Mouse (Mus musculus): Measurements from ENCODE around the gene Duox1.
A peak's percentile ranks its signal among the peaks of the same experiment; 100 is the strongest.

Gene Duox1

GRCm38 (mm10) chr2:122355389-122355788, 39.9 kb downstream of the Duox1 start:
- DNase-seq (ENCODE audit: low spot score) = no peak

- DNase-seq (ENCODE audit: low spot score) = no peak
Observed at GRCm38 (mm10) chr2:122356187-122356586, 40.7 kb downstream of the Duox1 start.

- no peak for DNase-seq (ENCODE audit: low spot score)
Observed at GRCm38 (mm10) chr2:122360310-122360709, 44.8 kb downstream of the Duox1 start.

DNA sequence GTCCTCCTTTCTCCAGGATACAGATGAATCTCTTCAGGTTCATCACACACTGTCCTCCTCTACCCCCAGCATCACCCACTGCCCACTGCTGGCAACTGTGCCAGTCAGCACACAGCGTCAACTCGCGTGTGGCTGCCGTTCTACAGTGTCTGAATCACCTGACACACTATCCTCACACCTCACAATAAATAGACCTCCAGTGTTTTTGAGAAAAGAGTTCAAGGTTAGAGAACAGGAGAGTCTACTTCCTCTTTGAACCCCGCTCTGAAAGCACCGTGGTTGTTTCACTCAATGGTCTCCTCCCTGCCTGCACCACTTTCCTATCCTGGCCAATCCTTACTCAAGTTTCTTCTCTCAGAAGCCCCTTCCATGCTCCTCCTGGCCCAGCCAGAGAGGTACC, 45.7 kb downstream of the Duox1 start:
- DNase-seq (ENCODE audit: low spot score) = no peak

DNA sequence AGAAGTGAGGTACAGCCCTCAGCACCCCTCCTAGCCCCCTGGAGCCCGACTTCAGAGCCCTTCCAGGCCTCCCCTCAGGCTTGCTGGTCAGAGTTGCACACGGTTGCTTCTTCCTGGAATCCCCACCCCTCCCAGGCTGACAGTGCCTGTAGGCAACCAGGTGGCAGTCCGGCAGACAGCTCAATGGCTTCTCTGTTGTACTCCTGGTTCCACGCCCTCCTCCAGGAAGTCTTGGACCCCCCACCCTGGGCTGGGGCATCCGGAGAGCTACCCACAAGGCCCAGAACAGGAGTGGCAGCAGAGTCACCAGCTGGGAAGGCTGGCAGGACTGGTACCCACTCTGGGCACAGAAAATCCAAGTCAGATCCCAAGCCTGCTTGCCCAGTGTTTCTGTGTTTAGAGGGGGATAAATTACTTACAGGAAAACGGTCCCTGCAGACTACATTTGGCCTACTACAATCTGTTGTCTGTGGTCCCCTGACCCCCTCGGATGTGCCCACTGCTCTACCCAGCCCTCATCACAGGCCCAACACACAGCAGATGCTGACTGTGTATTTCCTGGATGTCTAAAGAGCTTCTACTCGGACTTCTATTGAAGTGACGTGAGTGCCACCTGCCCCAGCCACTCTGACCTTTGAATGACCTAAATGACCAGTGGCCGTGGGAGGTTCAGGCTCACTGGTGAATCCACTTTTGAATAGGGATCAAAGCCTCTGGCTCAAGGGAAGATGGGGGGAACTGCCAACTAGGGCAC, 46.6 kb downstream of the Duox1 start:
- DNase-seq (ENCODE audit: low spot score) = no peak

- DNase-seq (ENCODE audit: low spot score) = no peak
Observed at GRCm38 (mm10) chr2:122362622-122363523, 47.4 kb downstream of the Duox1 start.

DNA sequence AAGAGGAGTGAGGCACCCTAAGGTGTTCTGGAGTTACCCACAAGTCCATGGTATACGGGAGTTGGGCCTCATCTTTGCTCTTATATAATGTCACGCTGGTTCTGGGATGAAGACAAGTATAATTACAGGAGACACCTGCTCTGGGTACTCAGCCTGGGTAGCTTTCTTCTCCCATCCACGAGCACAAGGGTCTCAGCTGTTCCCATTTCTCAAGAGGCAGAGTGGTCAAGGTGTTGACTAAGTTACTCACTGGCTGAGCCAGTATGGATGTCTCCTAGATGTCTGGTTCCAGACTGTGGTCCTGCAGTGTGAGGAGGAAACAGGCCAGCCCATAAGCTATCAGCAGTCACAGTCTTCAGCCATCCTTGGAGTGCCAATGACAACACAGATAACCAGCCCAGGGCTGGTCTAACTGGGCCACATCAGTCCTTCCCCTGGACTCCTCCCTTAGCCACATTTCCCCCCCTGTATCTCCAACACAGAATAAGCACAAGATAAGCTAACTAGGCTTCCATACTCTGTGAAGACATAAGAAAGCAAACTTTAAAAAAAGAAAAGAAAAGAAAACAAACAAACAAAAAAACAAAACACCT, 49.0 kb downstream of the Duox1 start:
- peak; percentile 75 for DNase-seq (ENCODE audit: low spot score)

DNA sequence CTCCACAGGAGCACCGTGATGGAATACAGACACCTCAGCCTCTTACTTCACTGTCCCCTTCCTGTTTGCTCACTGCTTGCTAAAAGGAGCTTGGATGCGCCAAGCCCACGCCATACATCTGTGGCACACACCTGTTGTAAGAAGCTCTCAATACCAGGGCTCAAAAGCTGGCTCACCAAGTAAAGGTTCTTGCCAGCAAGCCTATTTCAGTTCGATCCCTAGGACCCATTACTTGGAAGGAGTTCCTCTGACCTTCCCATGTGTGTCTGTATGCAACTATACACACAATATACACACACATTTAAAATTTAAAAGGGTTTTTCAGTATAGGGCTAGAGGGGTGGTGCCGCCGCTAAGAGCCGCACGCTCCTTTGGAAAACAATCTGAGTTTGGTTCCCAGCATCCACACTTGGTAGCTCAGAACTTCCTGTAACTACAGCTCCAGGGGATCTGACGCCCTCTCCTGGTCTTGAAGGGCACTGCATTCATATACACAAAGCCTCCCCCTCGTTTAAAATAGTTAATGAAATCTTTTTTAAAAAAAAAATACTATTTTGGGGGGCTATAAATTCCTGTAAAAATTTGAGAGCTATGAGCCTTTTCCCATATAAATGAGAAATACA, 49.9 kb downstream of the Duox1 start:
- no peak for DNase-seq (ENCODE audit: low spot score)

DNA sequence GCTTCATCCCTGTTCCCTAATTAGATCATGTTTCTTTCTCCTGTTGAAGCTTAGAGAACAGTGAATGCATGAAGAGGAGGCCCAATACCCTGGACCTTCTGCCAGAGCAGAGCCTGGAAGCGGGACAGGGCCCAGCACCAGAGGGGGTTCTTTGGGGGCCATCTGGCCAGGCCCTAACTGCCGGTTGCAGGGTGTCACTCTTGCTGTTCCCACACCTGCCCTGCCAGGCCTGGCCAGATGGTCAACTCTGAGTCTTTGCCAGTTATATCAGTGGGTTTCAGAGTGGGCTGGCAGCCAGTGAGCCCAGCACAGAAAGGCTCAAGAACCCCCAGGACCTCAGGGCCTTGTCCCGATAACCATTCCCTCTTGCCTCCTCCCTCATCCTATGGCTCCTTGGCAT, 50.6 kb downstream of the Duox1 start:
- no peak for DNase-seq (ENCODE audit: low spot score)

DNA sequence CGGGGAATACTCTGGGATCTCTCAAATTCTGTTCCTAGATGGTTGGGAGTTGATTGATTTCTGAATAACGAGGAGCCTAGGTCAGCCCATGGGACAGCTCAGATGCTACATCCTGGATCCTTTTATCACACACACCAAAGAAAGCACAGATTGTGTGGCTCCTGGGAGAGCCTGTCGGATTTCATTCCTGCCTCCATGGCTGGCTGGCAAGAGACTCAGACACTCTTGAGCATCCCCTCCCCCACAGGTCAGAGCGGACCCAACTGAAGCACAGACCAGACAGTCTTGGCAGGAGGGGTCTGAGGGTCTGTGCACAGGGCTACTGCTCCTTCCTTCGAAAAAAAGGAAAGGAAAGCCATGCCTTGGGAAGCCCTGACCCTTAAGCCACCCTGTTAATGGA, 51.2 kb downstream of the Duox1 start:
- DNase-seq (ENCODE audit: low spot score) = no peak

DNA sequence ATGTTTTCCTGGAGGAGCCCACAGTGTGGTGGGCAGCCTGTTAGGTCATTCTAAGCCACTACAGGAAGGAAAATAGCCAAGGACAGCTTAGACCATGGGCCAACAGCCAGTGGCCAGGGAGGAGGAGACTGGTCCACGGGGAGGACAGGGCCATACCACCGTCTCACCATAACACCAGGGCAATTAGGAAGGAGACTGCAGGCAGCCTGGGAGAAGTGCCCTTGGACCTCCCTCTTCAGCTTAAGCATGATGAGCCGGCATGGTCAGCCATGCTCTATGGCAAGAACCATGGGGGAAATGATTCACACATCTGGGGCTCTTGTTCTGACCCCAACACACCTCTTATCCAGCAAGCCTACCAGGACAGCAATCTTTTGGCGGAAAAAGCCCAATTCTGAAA, 51.7 kb downstream of the Duox1 start:
- no peak for DNase-seq (ENCODE audit: low spot score)

DNA sequence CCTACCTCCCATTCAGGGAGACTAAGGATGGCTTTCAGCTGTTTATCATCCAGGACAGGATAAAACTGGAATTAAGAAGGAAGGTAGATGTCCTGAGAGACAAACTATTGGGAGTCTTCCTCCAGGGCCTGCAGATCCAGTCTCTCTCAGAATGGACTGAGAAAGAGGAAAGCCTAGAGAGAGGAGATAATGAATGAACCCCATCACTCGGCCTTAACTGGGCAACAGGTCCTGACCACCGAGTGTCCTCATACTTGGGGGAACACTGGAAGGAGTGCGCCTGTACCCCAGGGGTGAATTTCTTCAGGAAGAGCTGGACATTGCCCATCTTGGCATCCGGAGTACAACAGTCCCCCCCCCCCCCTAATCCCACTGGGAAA, 52.2 kb downstream of the Duox1 start:
- DNase-seq (ENCODE audit: low spot score) = no peak

DNA sequence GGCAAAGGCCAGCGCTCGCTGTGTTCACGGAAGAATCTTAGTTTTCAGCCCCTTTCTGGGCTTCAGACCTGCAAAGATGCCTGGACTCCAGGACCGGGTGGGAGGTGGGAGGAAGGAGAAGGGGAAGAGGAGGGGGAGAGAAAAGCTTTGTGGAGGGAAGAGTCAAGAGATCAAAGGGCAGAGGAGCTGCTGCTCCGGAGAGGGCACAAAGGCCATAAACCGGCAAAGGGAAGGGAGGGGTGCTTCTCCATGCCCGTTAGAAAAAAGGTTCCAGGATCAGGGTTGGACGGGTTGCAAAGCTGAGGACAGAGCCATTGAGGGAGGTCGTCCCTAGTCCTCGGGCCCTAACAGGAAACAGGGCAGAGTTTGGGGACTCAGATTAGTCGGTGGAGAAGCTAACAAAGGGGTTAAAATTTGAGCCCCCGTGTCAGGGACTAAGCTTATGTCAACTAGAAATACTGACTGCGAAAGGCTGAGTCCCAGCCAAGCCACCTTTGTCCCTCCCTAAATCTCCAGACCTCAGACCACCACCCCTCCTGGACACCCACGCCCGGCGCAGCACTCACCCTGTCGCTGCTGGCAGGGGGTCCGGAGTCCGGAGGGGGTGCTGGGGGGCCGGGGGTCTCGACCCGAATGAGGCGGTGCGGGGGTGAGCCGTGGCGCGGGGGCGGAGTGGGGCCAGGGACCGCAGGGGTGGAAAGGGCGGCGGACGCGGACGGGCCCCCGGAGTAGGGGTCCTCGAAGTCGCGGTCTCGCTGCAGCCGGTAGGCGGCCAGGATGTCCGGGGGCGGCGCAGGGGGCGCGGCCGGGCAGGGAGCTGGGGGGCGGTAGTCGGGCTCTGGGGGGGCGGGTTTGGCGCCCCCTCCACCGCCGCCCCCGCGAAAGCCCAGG, 52.9 kb downstream of the Duox1 start:
- DNase-seq (ENCODE audit: low spot score) = no peak

GRCm38 (mm10) chr2:122368995-122369739, 53.7 kb downstream of the Duox1 start, which contains the start of gene Shf:
Gene Shf, minus strand, starts transcription at chr2:122369162.
- DNase-seq (ENCODE audit: low spot score) = peak; percentile 83

GRCm38 (mm10) chr2:122370101-122370750, 54.8 kb downstream of the Duox1 start:
- DNase-seq (ENCODE audit: low spot score) = no peak

DNA sequence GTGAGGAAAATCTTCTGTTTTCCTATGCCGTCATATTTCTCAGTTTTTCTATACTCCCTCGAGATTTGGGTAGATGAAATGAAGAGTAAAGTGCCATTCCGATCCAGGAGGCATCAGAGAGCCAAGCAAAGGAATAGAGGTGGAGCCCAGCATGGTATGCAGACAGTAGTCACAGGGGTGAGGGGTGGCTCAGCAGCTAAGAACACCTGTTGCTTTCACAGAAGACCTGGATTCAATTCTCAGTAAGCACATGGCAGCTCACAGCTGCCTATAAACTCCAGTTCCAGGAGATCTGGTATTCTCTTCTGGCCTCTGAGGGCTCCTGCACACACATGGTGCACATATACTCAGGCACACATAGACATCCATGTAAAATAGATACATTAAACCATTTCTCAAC, 56.6 kb downstream of the Duox1 start:
- DNase-seq (ENCODE audit: low spot score) = no peak

- DNase-seq (ENCODE audit: low spot score) = no peak
Observed at GRCm38 (mm10) chr2:122372541-122372940, 57.1 kb downstream of the Duox1 start.

DNA sequence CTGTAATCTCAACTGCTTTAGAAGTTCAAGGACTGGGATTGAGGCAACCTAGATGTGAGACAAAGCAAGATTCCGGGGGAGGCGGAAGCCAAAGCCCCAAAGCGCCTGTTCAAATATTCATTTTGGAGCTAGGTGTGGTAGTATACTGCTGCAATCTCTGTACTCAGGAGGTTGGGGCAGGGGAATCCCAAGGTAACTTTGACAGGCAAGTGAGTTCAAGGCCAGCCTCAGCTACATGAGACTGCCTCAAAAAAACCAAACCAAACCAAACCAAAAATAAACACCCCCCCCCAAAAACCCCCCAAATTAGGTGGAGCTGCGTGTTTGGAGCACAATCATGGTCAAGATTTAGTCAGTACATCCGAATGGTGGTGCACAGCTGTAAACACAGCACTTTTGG, 58.5 kb downstream of the Duox1 start:
- DNase-seq (ENCODE audit: low spot score) = no peak

GRCm38 (mm10) chr2:122374666-122375331, 59.3 kb downstream of the Duox1 start:
- no peak for DNase-seq (ENCODE audit: low spot score)

Measured in c-Kit-positive CD71-positive TER-119-positive erythroid progenitor cells, embryonic 14.5 days (primary cell).